Mouse (Mus musculus) spleen, postnatal 10 days (tissue): ENCODE results near the gene Col4a2.

ENCODE experiments used
- DNase-seq, 2 experiments: peaks; one replicate each; pipeline ENCODE4 v3.0.0; 2021 to 2022; ENCODE audit warnings: low spot score in 2 of 2

The Col4a2 gene

DNA sequence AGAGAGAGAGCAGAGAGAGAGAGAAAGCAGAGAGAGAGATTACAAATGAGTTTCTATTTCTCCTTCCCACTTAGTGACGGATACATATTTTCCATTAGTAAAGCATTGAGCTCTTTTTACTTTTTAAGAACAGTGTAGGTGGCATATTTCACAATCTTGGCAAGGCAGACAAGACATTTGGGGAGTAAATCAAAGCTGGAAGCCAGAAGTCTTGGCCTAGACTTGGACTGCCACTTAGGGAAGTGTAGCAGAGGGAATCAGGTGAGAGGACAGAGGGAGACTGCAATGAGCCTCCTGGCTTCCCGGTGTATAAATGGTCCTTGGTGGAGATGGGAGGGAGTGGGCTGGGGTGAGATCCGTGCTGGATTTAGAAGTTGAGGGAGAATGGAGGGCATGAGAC lies 70.3 kb downstream of the Col4a2 start:
- DNase-seq: no peak

DNA sequence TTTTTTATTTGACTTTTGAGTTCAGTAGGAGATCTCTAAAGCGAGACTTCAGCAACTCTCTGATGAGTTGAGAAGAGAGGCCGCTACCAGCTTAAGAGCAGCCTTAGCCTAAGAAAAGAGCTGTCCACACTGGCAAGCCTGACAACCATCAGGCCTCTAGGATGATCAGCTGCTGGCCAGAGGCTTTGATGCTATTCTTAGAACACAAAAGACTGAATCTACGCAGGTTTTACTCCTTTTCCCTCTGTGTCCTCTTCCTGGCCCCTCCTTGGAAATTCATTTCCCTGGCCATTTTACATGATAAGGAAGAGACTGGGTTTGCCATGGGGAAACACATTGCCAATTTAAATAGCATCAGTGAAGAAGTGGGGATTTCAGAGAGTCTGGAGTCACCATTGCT lies 70.8 kb downstream of the Col4a2 start:
- no peak for DNase-seq

DNA sequence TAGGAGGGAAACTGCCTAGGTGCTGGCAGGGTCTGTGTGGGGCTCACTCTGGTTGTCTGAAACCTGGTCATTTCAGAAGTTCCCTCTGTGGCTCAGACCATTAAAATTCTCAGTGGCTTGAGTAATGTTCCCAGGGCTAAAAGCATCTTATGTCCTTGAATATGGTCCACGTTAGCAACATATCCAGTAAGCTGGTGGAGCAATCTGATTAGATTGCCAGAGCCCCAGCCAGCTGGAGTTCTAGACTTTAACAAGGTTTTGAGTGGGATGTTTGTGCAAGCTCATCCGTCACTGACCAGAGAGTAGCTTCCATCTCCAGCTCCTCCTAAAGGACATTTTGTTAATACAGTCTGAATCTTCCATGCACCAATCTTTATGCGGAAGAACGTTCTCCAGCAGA lies 72.2 kb downstream of the Col4a2 start:
- no peak for DNase-seq

DNA sequence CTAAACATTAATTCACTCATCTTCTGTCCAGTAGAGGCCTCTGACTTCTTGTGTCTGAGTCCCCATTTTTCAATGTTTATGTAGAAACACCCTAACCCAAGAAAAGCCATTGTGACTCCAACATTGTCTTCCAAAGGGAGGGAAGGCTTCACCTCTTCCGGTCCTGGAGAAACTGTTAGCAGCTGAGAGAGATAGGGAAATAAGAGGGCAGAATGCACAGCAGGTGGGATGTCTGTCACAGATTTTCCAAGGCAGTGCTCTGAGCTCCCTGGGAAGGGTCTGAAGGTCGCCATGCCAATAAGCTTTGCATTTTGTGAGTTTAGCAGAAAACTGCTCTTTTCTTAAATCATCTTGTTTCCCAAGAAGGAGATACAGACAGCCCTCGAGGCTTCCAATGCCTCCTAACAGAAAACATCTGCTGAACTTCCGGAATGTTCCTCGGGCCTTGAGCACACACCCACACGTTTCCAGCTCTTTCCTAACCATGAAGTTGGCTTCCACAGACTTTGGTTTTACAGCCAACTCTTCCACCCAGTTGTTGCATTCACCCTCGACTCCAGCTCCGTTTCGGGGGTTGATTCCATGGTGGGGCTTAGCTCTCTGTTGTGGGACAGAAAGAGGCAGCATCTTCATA lies 72.8 kb downstream of the Col4a2 start:
- DNase-seq: no peak

DNA sequence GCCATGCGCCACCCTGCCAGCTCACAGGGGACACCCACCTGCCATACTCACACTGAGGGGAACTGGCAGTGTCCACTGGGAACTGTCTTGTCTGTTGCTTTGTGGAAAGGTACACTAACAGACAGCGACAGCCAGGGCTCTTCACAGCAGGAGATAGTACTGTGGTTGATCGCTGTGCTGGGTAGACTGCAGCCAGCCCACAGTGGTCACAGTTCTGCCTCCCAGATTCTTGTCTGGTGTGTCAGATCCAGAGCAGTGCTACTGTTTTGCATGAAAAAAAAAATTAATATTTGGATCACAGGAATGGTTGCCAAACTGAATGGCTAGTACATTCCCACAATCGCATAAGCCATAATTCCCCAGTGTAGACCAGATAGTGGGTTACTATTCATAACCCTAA lies 74.7 kb downstream of the Col4a2 start:
- no peak for DNase-seq

DNA sequence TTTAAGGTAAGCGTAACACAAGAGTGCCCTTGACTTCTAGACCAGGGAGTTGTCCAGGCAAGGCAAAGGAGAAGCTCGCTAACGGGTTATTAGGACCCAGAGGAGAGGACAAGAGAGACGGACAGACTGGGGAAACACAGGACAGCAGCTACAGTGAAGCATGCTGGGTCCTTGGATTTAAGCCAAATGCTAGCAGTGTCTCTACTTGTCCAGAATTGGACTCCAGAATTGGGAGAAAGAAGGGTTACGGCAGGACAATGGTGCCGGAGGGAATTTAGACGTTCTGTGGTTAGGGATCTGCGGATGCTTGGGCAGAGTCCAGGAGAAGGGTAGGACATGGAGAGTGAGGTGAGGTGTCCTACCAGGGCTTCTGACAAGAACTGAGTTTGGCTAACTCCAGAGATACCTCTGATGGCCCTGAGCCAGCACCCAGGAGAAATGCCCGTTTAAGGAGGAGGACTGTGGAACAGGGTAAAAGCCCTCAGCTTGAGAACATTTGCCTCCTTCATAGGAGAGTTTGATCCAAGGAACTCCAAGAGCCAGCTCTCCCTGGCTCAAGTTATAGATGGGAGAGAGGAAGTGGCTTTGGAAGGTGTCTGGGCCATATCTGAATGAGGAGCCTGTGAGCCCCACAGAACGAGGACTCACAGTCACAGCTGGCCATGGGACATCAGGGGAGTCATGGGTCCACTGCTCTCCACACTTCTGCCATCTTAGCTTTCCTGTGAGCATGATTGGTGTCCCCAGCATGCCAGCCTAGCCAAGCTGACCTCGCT lies 76.9 kb downstream of the Col4a2 start:
- DNase-seq: no peak

DNA sequence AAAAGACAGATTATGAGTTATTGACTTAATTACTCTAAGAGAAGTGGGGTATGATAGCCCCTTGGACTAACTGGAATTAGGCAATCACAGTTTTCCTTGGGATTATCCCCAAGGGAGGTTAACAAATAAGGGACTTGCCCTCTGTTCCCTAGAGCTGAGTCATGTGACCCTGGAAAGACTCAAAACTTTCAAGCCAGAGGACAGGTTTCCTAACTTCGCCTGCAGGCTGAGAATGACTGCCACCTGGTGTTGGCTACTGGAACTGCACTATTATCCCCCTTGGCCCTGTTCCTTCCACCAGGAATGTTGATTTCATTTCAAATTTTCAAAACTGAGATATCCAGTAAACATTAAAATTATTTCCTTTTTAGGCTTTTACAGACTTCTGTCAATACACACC lies 80.1 kb downstream of the Col4a2 start:
- peak; percentile 28 to 60 for DNase-seq

DNA sequence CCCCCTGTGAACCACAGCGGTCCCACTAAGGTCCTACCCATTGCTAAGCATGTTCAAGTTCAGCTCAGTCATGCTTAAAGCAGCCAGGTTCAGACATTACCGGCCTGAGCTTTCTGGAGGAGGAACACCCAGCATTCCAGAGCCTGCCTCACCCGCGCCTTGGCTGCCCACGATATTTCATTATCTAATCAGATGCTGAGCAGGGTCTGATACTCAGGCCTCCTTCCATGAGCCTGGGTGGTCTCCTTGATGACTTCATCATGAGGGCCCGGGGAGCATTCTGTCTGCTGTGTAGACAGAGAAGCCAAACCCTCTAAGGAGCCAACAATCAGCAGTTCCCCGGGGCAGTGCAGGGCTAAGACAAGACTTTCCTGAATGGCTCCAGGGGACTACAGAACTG lies 80.6 kb downstream of the Col4a2 start:
- DNase-seq: no peak

DNA sequence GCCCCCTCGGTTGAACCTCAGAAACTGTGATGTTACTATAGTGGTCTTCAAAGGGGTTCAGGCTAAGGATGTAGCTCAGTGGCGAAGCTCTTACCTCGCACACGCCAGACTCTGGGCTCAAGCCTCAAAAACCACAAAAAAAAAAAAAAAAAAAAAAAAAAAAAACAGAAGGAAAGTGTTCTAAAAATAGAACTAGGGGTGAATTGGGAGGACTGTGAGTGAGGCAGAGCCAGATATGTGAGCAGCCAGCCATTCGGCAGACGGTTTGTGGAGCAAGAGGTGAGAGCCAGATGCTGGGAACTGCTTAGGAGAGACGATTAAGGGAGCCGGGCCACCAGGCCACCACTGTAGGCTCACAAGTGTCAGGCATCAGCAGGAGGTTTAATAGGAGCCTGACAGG lies 81.0 kb downstream of the Col4a2 start:
- DNase-seq: no peak

DNA sequence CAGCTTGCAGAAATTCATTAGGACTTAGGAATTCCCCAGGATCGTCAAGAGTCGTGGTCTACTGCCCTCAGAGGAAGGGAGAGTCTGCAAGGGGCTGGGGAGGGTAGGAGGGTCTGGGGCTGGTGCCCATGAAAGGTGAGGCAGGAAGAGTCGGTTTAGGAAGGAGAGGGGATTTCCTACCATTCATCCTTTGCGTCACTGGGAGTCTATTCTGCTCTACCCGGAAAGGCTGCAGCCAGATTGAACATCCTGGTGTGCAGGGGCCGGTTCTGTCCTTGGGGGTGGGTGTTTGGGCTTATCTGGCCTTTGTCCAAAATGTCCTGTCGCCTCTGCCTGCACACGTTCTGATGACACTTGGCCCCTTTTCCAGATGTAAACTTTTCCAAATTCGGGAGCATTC lies 82.2 kb downstream of the Col4a2 start:
- no peak for DNase-seq

DNA sequence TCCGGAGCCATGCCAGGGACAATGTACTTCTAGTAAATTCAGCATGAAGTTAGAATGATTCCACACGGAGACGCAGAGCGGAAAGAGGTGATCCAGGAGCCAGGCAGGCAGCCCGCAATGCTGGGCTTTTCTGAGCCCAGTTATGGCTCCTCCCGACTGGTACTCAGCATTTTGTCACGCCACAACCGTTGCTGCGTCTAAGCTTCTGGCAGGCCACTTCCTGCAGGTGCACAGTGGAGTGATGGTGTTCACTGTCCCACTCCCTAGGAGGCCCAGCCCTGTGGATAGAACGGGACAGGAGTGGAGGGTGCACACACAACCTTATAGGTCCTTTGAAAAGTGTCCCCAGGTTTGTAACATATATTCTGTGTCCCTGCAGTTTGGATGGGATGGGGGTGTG lies 83.0 kb downstream of the Col4a2 start:
- no peak for DNase-seq

DNA sequence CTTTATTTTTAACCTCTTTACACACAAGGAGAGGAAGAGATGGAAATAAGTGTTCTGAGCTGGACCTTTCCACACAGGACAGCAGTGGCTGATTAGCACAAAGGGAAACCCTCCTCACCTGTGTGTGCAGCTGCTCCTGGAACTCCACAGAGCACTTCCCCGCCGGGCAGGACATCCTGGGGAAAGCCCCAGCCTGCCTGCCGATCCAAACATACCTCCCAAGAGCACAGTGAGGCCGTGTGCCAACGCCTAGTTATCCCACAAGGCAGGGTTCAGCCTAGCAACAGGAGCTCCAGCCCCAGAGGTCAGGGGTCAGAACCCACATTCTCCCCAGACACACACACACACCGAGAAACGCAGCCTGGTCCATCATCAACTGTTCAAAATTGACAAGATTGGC lies 83.5 kb downstream of the Col4a2 start:
- DNase-seq: no peak

DNA sequence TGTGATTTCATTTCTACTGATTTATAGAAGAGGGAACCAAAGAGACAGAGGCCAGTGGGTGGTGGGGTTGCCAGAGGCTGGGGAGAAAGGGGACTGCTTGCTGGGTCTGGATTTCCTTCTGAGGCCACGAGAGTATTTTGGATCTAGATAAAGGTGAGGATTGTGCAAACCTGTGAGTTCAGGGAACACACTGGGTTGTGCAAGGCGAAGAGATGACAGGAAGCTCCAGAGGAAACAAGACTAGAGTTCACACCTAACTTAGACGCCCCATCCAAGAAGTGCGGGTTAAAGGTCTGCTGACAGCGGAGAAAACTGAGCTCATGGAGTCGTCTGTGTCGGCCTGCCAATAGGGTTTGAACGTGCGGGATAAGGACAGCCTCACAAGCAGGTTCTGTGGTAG lies 84.5 kb downstream of the Col4a2 start:
- DNase-seq: no peak

DNA sequence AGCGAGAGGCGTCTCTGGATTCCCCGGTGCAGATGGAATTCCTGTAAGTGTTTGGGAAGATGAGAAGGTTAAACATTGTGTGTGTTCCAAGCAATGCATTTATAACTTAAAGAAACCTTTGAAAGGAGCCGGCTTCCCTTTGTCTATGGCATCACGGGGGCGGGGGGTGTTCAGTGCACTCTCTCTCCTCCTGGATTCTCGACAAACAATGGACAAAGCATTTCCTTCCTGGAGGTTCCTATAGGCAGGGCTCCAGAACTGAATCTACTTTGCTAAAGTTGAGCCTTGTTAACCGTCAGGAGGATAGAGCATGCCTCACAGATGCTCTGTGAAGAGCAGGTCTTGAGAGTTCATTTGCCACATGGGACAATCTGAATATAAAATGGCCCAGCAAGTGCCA lies 87.1 kb downstream of the Col4a2 start:
- no peak for DNase-seq

DNA sequence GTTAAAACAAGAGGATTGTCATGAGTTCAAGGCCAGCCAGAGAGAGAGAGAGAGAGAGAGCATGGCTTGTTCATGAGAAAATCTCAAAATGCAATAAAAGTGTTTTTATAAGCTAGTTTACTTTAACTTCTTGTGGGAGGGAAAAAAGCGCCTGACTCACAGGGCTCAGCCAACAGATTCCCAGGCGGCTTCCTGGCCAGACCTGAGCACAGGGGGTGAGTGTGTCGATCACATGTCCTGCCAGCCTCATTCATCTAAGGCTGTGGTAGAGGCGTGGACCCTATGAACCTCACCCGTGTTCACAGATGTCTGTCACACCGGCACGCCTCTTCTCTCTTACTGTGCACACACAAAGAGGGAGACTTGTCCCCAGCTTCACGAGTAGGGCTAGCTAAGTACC lies 87.6 kb downstream of the Col4a2 start:
- no peak for DNase-seq

DNA sequence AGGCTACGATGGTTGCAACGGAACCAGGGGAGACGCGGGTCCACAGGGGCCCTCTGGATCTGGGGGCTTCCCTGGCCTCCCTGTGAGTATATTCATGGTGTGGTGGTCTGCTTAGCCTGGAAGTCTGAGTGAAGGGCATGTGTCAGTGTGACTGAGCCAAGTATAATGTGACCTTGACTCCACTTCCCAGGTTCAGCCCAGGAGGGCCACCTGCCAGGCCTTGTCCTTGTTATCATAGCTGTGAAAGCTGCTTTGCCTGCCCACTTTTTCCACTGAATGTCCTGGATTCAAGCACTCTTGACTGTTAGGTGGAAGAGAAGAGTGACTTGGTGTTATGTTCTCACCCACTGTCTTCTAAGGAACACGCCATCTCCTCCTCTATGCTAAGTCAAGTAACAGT lies 88.6 kb downstream of the Col4a2 start:
- no peak for DNase-seq

DNA sequence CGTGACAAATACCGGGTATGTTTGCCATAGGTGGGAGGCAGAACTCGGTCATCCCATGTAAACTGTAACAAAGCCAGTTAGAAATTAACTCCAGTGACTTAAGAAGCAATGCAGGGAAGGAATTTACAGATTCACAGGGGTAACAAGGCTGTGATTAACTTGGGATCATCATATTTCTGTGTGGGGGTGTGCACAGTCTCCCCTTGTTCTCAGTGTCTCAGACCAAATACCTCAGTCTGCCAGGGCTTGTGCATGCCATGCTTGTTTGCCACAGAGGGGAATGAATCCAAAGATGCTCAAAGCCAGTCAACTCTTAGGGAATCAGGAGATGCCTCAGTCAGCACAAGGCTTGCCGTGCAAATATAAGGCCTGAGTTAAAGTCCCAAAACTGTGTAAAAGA lies 89.6 kb downstream of the Col4a2 start:
- DNase-seq: no peak

DNA sequence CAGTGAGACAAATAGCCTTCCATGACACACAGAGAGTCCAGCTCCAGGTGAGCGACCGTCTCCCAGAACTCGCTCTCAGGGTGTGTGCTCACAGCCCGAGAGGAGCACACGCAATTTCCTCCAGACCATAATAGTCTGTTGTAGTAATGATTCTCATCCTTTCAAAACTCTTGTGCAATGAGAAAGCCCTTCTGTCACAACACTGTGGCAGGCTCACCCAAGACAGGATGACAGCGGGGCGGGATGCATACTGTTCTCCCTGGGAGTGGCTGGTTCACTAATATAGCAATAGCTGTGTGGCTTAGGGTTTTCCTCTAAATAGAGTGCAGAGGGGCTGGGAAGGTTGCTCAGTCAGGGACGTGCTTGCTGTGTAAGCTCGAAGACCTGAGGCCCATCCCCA lies 91.2 kb downstream of the Col4a2 start:
- no peak for DNase-seq

DNA sequence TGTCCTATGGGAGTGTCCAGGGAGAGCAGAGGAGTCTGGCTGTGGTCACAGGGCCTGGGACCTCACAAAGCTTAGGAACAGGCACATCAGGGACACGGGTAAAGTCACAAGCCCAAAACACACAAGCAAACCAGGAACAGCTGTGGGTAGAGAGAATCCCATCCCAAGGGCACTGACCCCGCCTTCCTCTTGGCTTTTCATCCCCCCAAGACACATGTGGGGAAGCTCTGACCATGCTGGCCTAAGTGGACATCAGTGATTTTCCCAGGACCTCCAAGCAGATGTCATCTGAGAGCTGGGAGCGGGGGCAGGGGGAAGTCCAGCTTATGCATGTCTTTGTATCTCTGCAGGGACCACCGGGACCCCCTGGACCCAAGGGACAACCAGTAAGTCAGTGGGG lies 92.0 kb downstream of the Col4a2 start:
- DNase-seq: no peak

DNA sequence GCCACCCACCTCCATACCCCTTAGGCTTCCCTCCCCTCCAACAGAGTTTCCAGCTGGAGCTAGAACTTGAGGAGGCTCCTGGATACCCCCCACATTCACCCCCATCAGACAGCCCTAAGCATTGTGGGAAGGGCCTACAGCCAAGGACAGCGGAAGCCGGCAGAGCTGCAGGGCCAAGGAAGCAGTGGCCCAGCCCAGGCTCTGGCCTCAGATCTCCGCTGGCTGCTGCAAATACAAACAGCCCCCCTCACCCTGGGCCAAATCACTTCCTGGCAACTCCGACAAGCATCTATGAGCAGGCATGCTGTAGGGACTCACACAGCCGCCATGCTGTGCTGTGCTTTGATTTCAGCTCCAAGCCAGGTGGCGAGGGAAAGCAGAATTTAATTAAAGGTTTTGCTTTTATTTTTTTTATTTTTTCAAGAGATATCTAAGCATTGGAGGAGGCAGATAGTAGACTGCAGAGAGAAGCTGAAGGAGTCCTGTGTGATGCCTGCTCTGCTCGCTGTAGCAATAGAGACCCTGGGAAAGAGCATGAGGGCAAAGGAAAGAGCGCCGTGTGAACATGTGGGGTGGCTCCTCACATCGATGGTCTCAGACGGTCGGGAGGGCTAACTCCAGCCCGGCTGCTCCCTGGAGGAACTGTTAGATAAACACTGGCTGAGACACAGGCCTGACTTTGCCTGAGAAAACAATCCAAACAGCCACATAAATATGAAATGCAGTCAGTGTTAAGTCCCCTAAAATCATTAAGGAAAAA lies 93.3 kb downstream of the Col4a2 start:
- DNase-seq: peak in 1 of 2 experiments; percentile 22

DNA sequence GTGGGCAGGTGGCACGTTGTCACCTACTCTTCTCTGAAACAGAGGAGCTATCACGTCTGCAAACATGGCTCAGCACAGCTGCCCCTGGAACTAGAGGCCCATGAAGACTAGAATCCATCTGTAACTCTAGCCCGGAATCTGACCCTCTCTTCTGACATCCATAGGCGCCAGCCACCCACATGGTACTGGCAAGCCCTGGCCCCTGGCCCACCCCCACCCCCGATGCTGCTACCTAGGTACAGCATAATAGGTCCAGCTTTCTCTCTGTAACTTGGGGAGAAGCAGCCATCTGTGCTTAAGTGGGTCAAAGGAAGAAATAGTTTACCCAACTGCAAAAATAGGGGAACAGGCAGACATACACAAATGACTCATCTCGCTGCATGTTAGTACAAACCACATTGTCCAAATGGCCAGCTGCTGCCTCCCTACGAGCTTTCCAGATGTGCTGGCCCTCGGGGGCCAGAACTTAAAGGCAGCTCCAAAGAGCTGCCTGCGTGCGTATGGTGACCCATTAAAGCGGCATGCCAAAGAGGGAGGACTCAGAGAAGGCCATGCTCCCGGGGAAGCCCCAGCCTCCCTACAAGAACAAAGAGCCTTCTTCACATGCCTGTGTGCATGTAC lies 99.0 kb downstream of the Col4a2 start:
- DNase-seq: no peak

DNA sequence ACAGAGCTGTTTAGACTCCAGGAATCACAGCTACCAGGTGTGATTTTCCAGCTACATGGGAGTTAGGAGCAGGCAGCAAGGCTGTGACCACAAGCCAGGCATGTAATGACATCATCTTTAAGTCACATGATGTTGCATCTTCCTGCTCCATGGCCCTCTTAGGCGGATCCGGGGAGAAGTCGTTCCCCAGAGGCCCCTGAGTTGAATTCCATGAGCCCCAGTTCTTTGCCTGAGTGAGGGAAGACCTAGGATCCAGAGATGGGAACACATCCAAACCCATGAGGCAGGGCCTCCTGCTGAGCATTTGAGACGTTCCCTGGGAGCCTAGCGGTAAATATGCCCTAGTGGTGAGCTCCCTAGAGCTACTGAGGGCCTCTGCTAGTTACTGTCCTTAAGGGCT lies 99.8 kb downstream of the Col4a2 start:
- no peak for DNase-seq

DNA sequence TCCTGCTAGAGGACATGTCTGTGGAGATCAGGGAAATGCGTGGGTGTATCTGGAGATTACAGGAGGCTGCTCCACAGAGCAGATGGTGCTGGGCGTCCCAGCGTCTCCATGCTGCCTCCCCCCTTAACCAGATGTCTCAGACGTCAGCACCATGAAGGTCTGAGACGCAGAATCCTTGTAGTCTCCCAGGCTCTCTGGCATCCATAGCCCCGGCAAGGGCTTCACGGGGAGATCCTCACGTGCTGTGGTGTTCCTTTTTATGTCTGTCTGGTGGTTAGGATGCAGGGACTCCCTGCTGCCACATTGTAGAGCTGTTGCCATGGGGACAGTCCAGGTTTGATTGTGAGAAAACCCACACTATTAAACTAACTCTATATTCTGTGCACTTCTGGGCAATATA lies 101.7 kb downstream of the Col4a2 start:
- no peak for DNase-seq
